Mouse (Mus musculus): ENCODE data around the gene Olfr1023.

The Olfr1023 gene

GRCm38 (mm10) chr2:85885340-85885739, at the start of gene Olfr1023:
TSS of gene Olfr1023 (plus strand) at chr2:85885640.
- no peak for DNase-seq (ENCODE audit: low read depth)

GRCm38 (mm10) chr2:85845383-85845782, 40.1 kb upstream of the Olfr1023 start, which contains the start of gene Olfr1019:
TSS of gene Olfr1019 (minus strand) at chr2:85845483.
- no peak for DNase-seq (ENCODE audit: low read depth)

GRCm38 (mm10) chr2:85846730-85847129, 38.7 kb upstream of the Olfr1023 start, which contains the start of gene Olfr1020:
TSS of gene Olfr1020 (plus strand) at chr2:85847030.
- DNase-seq (ENCODE audit: low read depth) = no peak

- DNase-seq (ENCODE audit: low read depth) = no peak
Measured at GRCm38 (mm10) chr2:85868294-85868693, 17.1 kb upstream of the Olfr1023 start, which contains the start of gene Olfr1022. TSS of gene Olfr1022 (plus strand) at chr2:85868594.

- DNase-seq (ENCODE audit: low read depth) = no peak
Measured at GRCm38 (mm10) chr2:85904952-85905351, 19.5 kb downstream of the Olfr1023 start, which contains the start of gene Olfr1024. TSS of gene Olfr1024 (minus strand) at chr2:85905052.

- no peak for DNase-seq (ENCODE audit: low read depth)
Measured at GRCm38 (mm10) chr2:85913197-85913596, 27.8 kb downstream of the Olfr1023 start.

- no peak for DNase-seq (ENCODE audit: low read depth)
Measured at GRCm38 (mm10) chr2:85914893-85915292, 29.5 kb downstream of the Olfr1023 start, which contains the start of gene Olfr1025-ps1. TSS of gene Olfr1025-ps1 (plus strand) at chr2:85915193.

GRCm38 (mm10) chr2:85921258-85921657, 35.8 kb downstream of the Olfr1023 start, which contains the start of gene Olfr1026:
TSS of gene Olfr1026 (plus strand) at chr2:85921558.
- DNase-seq (ENCODE audit: low read depth) = no peak
